Mouse (Mus musculus): ENCODE data around the gene Sycp2. TPM values are rescaled to one million over a fixed set of nuclear protein-coding genes. Genes with fewer than 3 reads are reported as not detected.

Sycp2 gene
- 0.10 and 0.12 TPM in 2 replicates for polyA plus RNA-seq (2016; fragmentation: Nextera tagmentation; extraction: Ambion mirVana)

DNA sequence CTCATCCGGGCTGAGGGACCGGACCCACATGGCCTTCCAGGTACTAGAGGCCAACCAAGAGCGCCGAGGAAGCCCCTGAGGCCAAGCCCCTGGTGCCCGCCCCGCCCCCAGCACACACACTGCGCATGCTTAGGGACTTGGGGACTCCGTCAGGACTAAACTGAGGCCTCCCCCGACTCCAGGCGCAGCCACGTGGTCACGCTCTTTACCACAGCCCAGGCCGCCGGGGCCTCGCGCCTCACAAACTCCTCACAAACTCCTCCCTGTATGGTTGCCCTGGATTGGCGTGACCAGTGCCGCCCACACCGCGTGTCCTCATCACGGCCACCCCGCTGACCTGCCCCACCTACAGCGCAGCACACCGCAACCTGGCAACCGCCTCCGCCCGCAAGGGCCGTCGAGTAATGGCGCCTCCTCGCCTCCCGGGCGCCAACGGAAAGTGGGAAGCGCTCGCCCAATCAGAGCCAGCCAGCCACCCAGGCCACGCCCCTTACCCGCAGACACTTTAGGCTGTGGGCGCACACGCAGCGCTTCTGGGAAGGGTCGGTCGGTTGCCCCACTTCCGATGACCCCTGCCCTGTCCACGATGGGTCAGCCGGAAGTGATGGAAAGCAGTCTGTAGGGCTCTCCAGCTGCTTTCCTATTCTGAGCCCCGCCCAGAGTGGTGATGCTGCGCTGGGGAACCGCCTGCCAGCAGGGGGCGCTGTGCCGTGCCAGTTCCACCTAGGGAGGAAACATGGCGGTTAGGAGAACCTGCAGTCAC is at the start of gene Sycp2:
Sycp2 (minus strand) TSS at position 633 of the 763 bp plus-strand sequence.
- H3K36me3 ChIP-seq: no peaks in the 10 kb centered on the region
- 82% methylated on average over 52 of the region's 52 CpGs for WGBS

GRCm38 (mm10) chr2:178454664-178455516 is 47.4 kb upstream of the Sycp2 start:
- Histone ChIP-seq H3K36me3 (no peaks in the 10 kb centered on the region), H3K27me3 (ENCODE audit: insufficient read depth, poor library complexity, severe bottlenecking) (no peaks in the 10 kb centered on the region), H3K4me3 (no peak overlapping the region), H3K27ac (0 out of 2 replicates have a peak overlapping the region, but pooled peaks have one; percentile 50), H3K9me3 (no peaks in the 10 kb centered on the region), H3K4me1 (replicated peaks) (peaks cover 12% of the 10 kb centered on the region)
- 66% methylated on average over 17 of the region's 17 CpGs for WGBS
- no peak for DNase-seq (ENCODE audit: low spot score)

More for the DNA sequence above, at the start of gene Sycp2:
- H3K4me3 ChIP-seq: no peak within 1 kb of the TSS
- H3K9me3 ChIP-seq: peaks cover 9% of the 10 kb centered on the region
- peaks cover 11% of the 10 kb centered on the region for H3K27me3 ChIP-seq (ENCODE audit: insufficient read depth, poor library complexity, severe bottlenecking)
- H3K4me1 ChIP-seq (replicated peaks): no peaks in the 10 kb centered on the region
- H3K27ac ChIP-seq: no peak within 1 kb of the TSS
- no peak for DNase-seq (ENCODE audit: low spot score)

- peak overlapping the region; percentile 5; the same call in 1 of the 2 replicates for H3K27ac ChIP-seq
- no peaks in the 10 kb centered on the region for H3K9me3 ChIP-seq
- no peak overlapping the region for H3K4me3 ChIP-seq
- WGBS: 63% methylated on average over 10 of the region's 10 CpGs
- H3K4me1 ChIP-seq (replicated peaks): peaks cover 12% of the 10 kb centered on the region
- no peak for DNase-seq (ENCODE audit: low spot score)
- H3K36me3 ChIP-seq: no peaks in the 10 kb centered on the region
- no peaks in the 10 kb centered on the region for H3K27me3 ChIP-seq (ENCODE audit: insufficient read depth, poor library complexity, severe bottlenecking)
Measured at GRCm38 (mm10) chr2:178450961-178451360, 43.5 kb upstream of the Sycp2 start.

- H3K4me1 ChIP-seq (replicated peaks): peaks cover 12% of the 10 kb centered on the region
- H3K4me3 ChIP-seq: no peak overlapping the region
- no peak for DNase-seq (ENCODE audit: low spot score)
- H3K27ac ChIP-seq: no peak overlapping the region
- no peaks in the 10 kb centered on the region for H3K36me3 ChIP-seq
- WGBS: 5% methylated on average over 2 of the region's 2 CpGs
- no peaks in the 10 kb centered on the region for H3K27me3 ChIP-seq (ENCODE audit: insufficient read depth, poor library complexity, severe bottlenecking)
- H3K9me3 ChIP-seq: no peaks in the 10 kb centered on the region
Measured at GRCm38 (mm10) chr2:178450236-178450635, 42.8 kb upstream of the Sycp2 start.

- Histone ChIP-seq H3K4me3 (no peak overlapping the region), H3K27ac (no peak overlapping the region), H3K27me3 (ENCODE audit: insufficient read depth, poor library complexity, severe bottlenecking) (no peaks in the 10 kb centered on the region), H3K36me3 (no peaks in the 10 kb centered on the region), H3K4me1 (replicated peaks) (peaks cover 12% of the 10 kb centered on the region), H3K9me3 (no peaks in the 10 kb centered on the region)
- no peak for DNase-seq (ENCODE audit: low spot score)
- 82% methylated on average over 4 of the region's 4 CpGs for WGBS
Measured at GRCm38 (mm10) chr2:178449386-178449785, 41.9 kb upstream of the Sycp2 start.

GRCm38 (mm10) chr2:178437311-178437710 is 29.8 kb upstream of the Sycp2 start:
- Histone ChIP-seq H3K9me3 (no peaks in the 10 kb centered on the region), H3K27me3 (ENCODE audit: insufficient read depth, poor library complexity, severe bottlenecking) (no peaks in the 10 kb centered on the region), H3K36me3 (no peaks in the 10 kb centered on the region), H3K27ac (no peak overlapping the region), H3K4me1 (replicated peaks) (0 out of 2 replicates have a peak, but pooled peaks cover 4% of the 10 kb centered on the region), H3K4me3 (no peak overlapping the region)
- no peak for DNase-seq (ENCODE audit: low spot score)
- WGBS: 70% methylated on average over 9 of the region's 9 CpGs

DNA sequence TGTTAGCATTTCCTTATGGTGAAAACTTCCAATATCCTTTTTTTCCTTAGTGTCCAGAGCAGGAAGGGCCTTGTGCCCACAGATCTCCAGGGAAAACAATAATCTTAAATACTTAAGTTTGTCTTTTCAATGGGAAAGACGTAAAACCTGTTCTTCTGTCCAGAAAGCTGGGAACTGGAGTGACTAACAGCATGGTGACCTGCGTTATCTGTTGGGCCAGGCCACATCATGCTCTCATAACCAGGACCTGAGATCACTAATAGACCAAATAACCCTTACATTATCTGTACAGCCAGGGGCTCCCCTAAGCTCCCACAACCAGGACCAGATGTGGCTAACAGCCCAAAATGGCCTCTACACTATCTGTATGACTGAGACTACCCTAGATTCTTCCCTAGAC is 26.4 kb upstream of the Sycp2 start:
- Histone ChIP-seq H3K9me3 (no peaks in the 10 kb centered on the region), H3K4me1 (replicated peaks) (0 out of 2 replicates have a peak, but pooled peaks cover 4% of the 10 kb centered on the region), H3K27ac (no peak overlapping the region), H3K27me3 (ENCODE audit: insufficient read depth, poor library complexity, severe bottlenecking) (no peaks in the 10 kb centered on the region), H3K4me3 (no peak overlapping the region), H3K36me3 (no peaks in the 10 kb centered on the region)
- WGBS: 95% methylated on average over 2 of the region's 2 CpGs
- DNase-seq (ENCODE audit: low spot score): no peak

DNA sequence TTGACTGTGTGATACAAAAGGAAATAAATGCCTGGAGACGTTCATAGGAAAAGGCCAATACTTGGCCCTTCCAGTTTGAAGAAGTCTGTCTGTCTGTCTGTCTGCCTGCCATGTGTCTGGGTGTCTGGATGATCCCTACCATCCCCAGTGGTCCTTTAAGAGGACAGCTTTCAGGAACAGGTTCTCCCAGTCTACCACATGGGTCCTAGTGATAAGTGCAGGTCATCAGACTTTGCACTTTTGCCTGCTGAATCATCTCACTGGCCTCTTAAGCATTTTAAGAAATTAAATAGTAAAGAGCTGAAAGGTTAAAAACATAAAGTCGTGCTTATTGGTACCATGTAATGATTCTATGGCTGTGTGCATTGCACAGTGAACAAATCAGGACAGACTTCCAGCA is 26.0 kb upstream of the Sycp2 start:
- Histone ChIP-seq H3K9me3 (no peaks in the 10 kb centered on the region), H3K4me3 (no peak overlapping the region), H3K27me3 (ENCODE audit: insufficient read depth, poor library complexity, severe bottlenecking) (no peaks in the 10 kb centered on the region), H3K27ac (no peak overlapping the region), H3K4me1 (replicated peaks) (0 out of 2 replicates have a peak, but pooled peaks cover 4% of the 10 kb centered on the region), H3K36me3 (no peaks in the 10 kb centered on the region)
- 82% methylated on average over 2 of the region's 2 CpGs for WGBS
- no peak for DNase-seq (ENCODE audit: low spot score)

GRCm38 (mm10) chr2:178430231-178430630 is 22.7 kb upstream of the Sycp2 start, which contains the start of gene Cdh26:
Gene Cdh26, plus strand, starts transcription at chr2:178430531.
- Histone ChIP-seq H3K9me3 (no peaks in the 10 kb centered on the region), H3K27me3 (ENCODE audit: insufficient read depth, poor library complexity, severe bottlenecking) (no peaks in the 10 kb centered on the region), H3K27ac (no peak within 1 kb of the TSS), H3K4me1 (replicated peaks) (no peaks in the 10 kb centered on the region), H3K36me3 (no peaks in the 10 kb centered on the region), H3K4me3 (no peak within 1 kb of the TSS)
- 91% methylated on average over 4 of the region's 4 CpGs for WGBS
- no peak for DNase-seq (ENCODE audit: low spot score)

DNA sequence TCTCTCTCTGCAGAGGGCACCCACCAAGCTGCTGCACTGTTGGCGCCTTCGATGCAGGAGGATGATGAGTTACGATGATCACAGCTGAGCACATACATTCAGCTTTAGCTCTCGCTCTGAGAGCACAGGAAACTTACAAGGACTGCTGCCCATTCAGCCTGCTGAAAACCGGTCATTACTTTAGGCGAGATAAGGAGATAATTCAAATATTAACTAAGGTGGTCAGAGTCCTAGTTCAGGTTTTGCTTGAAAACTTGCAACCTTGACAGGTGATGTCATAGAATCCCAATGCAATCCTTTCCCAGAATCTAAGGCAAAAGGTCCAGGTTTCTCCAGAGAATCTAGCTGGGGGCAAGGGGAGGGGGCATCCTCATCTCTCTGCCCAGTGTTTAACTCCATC is 21.9 kb upstream of the Sycp2 start:
- Histone ChIP-seq H3K9me3 (no peaks in the 10 kb centered on the region), H3K27ac (no peak overlapping the region), H3K27me3 (ENCODE audit: insufficient read depth, poor library complexity, severe bottlenecking) (no peaks in the 10 kb centered on the region), H3K4me1 (replicated peaks) (no peaks in the 10 kb centered on the region), H3K4me3 (no peak overlapping the region), H3K36me3 (no peaks in the 10 kb centered on the region)
- DNase-seq (ENCODE audit: low spot score): no peak
- 91% methylated on average over 6 of the region's 6 CpGs for WGBS

DNA sequence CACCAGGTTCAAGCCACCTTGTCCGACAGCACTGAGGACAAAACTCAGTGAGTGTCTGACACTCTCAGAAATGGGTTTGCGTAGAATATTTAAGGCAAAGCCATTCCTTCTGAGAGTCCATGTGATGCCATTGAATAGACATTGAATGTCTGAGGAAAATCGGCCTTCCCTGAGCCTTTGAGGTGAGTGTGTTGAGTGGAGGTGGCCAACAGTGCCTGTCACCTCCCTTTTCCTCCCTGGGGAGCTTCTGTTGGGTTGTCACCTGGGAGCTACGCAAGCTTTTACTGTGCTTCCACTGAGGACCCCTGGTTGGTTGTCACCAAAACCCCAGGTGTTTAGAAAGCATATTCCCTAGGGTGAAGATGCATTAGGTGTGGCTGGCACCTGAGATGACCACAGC is 21.2 kb upstream of the Sycp2 start:
- H3K27ac ChIP-seq: no peak overlapping the region
- no peak for DNase-seq (ENCODE audit: low spot score)
- H3K36me3 ChIP-seq: no peaks in the 10 kb centered on the region
- H3K4me1 ChIP-seq (replicated peaks): no peaks in the 10 kb centered on the region
- no peak overlapping the region for H3K4me3 ChIP-seq
- no peaks in the 10 kb centered on the region for H3K9me3 ChIP-seq
- H3K27me3 ChIP-seq (ENCODE audit: insufficient read depth, poor library complexity, severe bottlenecking): no peaks in the 10 kb centered on the region
- WGBS: 88% methylated on average over 4 of the region's 4 CpGs

DNA sequence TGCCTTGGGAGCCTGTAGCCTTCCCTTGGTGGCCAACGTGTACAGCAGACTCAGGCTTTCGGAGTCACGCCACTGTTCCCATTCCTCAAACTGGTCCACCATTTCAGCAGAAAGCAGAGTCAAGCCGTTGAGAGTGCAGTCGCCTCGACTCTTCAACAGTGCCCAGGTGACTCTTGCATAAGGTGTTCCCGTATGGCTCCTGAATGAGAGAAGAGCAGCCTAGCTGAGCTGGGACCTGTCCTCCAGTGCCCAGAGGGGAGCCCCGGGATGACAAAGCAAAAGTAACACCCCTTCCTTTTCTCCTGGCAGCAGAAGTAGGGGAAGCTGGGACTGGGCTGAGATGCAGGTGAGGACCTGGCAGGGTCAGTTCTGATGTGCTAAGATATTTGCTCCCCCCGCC is 20.7 kb upstream of the Sycp2 start:
- Histone ChIP-seq H3K27ac (no peak overlapping the region), H3K9me3 (no peaks in the 10 kb centered on the region), H3K4me1 (replicated peaks) (no peaks in the 10 kb centered on the region), H3K4me3 (no peak overlapping the region), H3K27me3 (ENCODE audit: insufficient read depth, poor library complexity, severe bottlenecking) (no peaks in the 10 kb centered on the region), H3K36me3 (no peaks in the 10 kb centered on the region)
- WGBS: 82% methylated on average over 9 of the region's 9 CpGs
- DNase-seq (ENCODE audit: low spot score): no peak

DNA sequence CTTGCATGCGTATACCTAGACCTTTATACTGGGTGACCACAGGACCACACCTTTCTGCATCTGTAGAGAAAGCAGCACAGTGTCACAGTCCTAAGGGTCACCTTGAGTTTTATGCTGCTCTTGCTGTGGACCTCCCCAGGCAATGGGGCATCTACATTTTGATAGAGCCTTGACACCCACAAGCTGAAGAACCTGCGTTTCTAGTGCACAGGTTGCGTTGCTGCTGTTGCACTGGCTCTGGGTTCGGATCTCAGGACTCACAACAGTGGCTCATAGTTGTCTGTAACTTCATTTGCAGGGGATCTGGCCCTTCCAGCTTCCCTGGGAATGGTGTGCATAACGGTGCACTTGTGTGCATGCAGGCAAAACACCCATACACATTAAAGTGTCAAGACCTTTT is 19.7 kb upstream of the Sycp2 start:
- no peak for DNase-seq (ENCODE audit: low spot score)

More for the DNA sequence above, 19.7 kb upstream of the Sycp2 start:
- peaks cover 5% of the 10 kb centered on the region; the same call in 1 of the 2 replicates for H3K4me1 ChIP-seq (replicated peaks)
- H3K36me3 ChIP-seq: no peaks in the 10 kb centered on the region
- no peaks in the 10 kb centered on the region for H3K27me3 ChIP-seq (ENCODE audit: insufficient read depth, poor library complexity, severe bottlenecking)
- no peak overlapping the region for H3K27ac ChIP-seq
- no peaks in the 10 kb centered on the region for H3K9me3 ChIP-seq
- 88% methylated on average over 5 of the region's 5 CpGs for WGBS
- no peak overlapping the region for H3K4me3 ChIP-seq
